ENCODE assay signal across 8 mouse cellular contexts in the genomic region with DNA sequence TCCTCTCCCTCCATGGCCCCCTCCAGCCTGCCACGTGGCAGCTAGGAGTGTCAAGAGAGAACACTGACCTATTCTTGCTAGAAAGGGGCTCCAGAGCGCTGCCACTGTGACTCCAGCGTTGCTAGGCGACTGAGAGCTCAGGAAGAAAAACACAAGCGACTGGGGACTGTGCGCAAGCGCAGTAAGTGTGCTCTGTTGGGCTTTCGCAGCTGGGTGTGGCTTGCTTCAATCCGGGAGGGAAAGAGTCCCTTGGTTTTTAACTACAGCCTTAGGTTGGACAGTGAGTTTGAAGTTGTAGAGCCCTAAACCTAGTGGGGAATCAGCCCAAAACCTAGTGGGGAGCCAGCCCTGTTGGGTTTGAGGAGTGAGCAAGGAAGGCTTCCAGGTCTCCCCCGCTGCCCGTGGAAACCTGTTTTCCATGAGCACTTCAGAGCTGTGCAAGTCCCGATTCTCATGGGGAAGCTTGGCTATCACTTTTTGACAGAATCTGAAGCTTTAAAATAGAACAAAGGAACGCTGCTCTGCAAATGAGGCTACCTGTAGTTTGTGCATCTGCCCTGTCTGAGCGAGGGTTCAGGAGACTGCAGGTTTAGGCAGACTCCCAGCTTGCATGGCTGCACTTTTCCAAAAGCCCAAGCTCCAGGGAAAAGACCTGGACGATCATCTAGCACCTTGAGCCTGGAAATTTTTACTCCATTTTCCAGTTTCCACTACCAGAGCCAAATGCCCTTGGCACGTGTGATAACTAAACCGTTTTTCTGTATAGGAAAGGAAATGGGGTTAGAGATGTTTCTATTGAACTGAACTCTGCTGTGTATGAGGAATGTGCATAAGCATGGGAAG. TPM values are rescaled to one million over a fixed set of nuclear protein-coding genes. Genes with fewer than 3 reads are reported as not detected.
DNase-seq lines count a peak whose midpoint lies in the region; ATAC-seq lines count a peak whose summit lies in the region.

A gene (minus strand): TSS at position 77 of the 843 bp plus-strand sequence.

- peak within 1 kb of the TSS; percentile 50 for H3K4me3 ChIP-seq in hindbrain, embryonic 15.5 days

- WGBS in hindbrain, embryonic 15.5 days: 7% methylated on average over 17 of the region's 17 CpGs

- peak within 1 kb of the TSS; percentile 85 for H3K27ac ChIP-seq in hindbrain, embryonic 15.5 days (replicated peaks)

- H3K9ac ChIP-seq in hindbrain, embryonic 15.5 days: peak within 1 kb of the TSS; percentile 58

- H3K27me3 ChIP-seq in hindbrain, embryonic 15.5 days: no peaks in the 10 kb centered on the region

- peak; percentile 92 for DNase-seq in adipocyte (ENCODE audit: low spot score)
- DNase-seq in cerebellum, postnatal 25 days: peak; percentile 84 to 89
- DNase-seq in gastrocnemius, adult 18-20 months (ENCODE audit: low spot score): peak; percentile 80
- peak; percentile 81 to 85 for DNase-seq in layer of hippocampus, postnatal 36 days
- peak; percentile 87 for DNase-seq in lung, postnatal 14 days
- DNase-seq in right cerebral cortex, adult 18-20 months: peak; percentile 93
- peak; percentile 88 for DNase-seq in yolk sac, embryonic 10.5 days (ENCODE audit: low spot score)

- no peaks in the 10 kb centered on the region for H3K9me3 ChIP-seq in hindbrain, embryonic 15.5 days

- H3K4me1 ChIP-seq in hindbrain, embryonic 15.5 days (replicated peaks): peaks cover 17% of the 10 kb centered on the region

- ATAC-seq in hindbrain, embryonic 15.5 days (ENCODE audit: low FRiP score, low read depth): peak; percentile 98

- peak within 1 kb of the TSS; percentile 73 for H3K4me2 ChIP-seq in hindbrain, embryonic 15.5 days

- H3K36me3 ChIP-seq in hindbrain, embryonic 15.5 days: no peaks in the 10 kb centered on the region

RNA-seq across cellular contexts. Expression of the gene that starts here (rescaled TPM):
- not detected for total RNA-seq in gastrocnemius, adult 18-20 months (2021)
- polyA plus RNA-seq in hindbrain, embryonic 15.5 days (2015; fragmentation: Nextera tagmentation; extraction: Ambion mirVana): 0.18 TPM in 1 of 2 replicates, not detected in the other
- under 1 TPM; 0.80 to 0.88 TPM for total RNA-seq in layer of hippocampus, postnatal 36 days (2021)

Comparison
In these comparisons a context has a peak if more than half of its experiments do, and no peak if none do; other contexts are left out.
1. Peak in every context shown above with its lines: DNase-seq, ATAC-seq, H3K4me3 ChIP-seq and H3K27ac ChIP-seq.
2. Peak in DNase-seq in gastrocnemius, adult 18-20 months; RNA of the gene not detected or under 1 TPM.
3. Peak in ATAC-seq, H3K4me3 ChIP-seq, H3K27ac ChIP-seq, H3K9ac ChIP-seq and H3K4me2 ChIP-seq in hindbrain, embryonic 15.5 days; RNA of the gene not detected or under 1 TPM.
4. Peak in DNase-seq in layer of hippocampus, postnatal 36 days; RNA of the gene not detected or under 1 TPM.